Mouse (Mus musculus) liver, embryonic 11.5 days (tissue): Measurements from ENCODE around the gene Nfe2l1. TPM values are rescaled to one million over a fixed set of nuclear protein-coding genes. Genes with fewer than 3 reads are reported as not detected.
"Not testable (repeated sequence)": the region's sequence is repeated elsewhere in the genome, so short reads cannot be mapped to it uniquely, and the experiment has no call there.

Experiments
- ATAC-seq: fragments of 200-750 bp; cut with Nextera tagmentation; replicated peaks from 2 replicates; pipeline ENCODE4 v1.8.0; 2017; ENCODE audit warnings: moderate number of reproducible peaks, mild to moderate bottlenecking, moderate TSS enrichment, moderate library complexity; ENCODE audit not compliant: low FRiP score
- DNase-seq: peaks from one replicate; pipeline ENCODE4 v3.0.0-alpha.2; 2017; ENCODE audit warnings: low spot score
- H3K27ac ChIP-seq: fragments of 300-500 bp; sonication (generic); 2 replicates; pipeline ENCODE4 v1.5.1; 2014; ENCODE audit warnings: mild to moderate bottlenecking, low read depth, low read length, control low read depth
- H3K27me3 ChIP-seq: fragments of 300-500 bp; sonication (generic); replicated peaks from 2 replicates; pipeline ENCODE4 v1.6.1; 2014; ENCODE audit warnings: low read length, mixed read lengths; ENCODE audit not compliant: control insufficient read depth, insufficient read depth
- H3K36me3 ChIP-seq: fragments of 300-500 bp; sonication (generic); 2 replicates; pipeline ENCODE4 v1.6.1; 2014; ENCODE audit warnings: mild to moderate bottlenecking, low read length, moderate library complexity, mixed read lengths; ENCODE audit not compliant: control insufficient read depth, insufficient read depth
- H3K4me1 ChIP-seq: fragments of 300-500 bp; sonication (generic); replicated peaks from 2 replicates; pipeline ENCODE4 v1.6.1; 2014; ENCODE audit warnings: low read length, mixed read lengths; ENCODE audit not compliant: control insufficient read depth, insufficient read depth
- H3K4me2 ChIP-seq: fragments of 300-500 bp; sonication (generic); 2 replicates; pipeline ENCODE4 v1.6.1; 2014; ENCODE audit warnings: mild to moderate bottlenecking, control low read depth, moderate library complexity
- H3K4me3 ChIP-seq: fragments of 300-500 bp; sonication (generic); 2 replicates; pipeline ENCODE4 v1.5.1; 2014; ENCODE audit warnings: low read depth, low read length, control low read depth
- H3K9ac ChIP-seq: fragments of 300-500 bp; sonication (generic); 2 replicates; pipeline ENCODE4 v1.6.1; 2014; ENCODE audit warnings: low read depth, low read length, control low read depth
- H3K9me3 ChIP-seq: fragments of 300-500 bp; sonication (generic); 2 replicates; pipeline ENCODE4 v1.6.1; 2016; ENCODE audit warnings: low read length, inconsistent platforms, mixed read lengths; ENCODE audit not compliant: control insufficient read depth
- WGBS: fragments of 180-500 bp; shearing (Covaris S2); extraction: QIAGEN DNeasy Blood & Tissue Kit; methylation state at CpG from one replicate; pipeline ENCODE4 v1.1.7; 2014; 5-methylcytosine and 5-hydroxymethylcytosine counted together
- polyA plus RNA-seq: library from polyadenylated mRNA; unstranded; fragments of >200 nt; fragmentation: Nextera tagmentation; extraction: Ambion mirVana; gene quantifications from 2 replicates; pipeline ENCODE4 v1.2.1, GENCODE M21; 2014

Nfe2l1 gene
- polyA plus RNA-seq, 1 experiment from 2014 or later: 27.6 TPM

DNA sequence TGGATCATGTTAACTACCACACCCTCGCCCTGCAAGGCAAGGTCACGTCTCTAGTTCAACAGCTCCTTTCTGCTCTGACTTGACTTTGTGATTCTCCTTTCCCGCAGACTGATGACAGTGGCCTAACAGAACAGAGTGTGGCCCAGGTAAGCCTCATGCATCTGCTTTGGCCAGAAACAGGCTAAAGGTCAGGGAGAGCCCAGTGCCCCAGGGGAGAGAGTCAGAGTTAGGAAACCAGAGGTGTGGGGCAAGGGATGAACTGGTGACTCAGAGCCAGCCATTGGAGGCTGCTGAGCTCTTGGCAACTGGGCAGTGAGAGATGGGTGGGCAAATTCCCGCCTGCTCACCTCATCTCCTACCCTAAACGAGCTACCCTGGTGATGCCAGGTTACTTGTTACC lies 27.7 kb upstream of the Nfe2l1 start:
- Histone ChIP-seq H3K27ac (no peak overlapping the region), H3K27me3 (0 out of 2 replicates have a peak, but pooled peaks cover 1% of the 10 kb centered on the region), H3K9ac (no peak overlapping the region), H3K4me2 (no peak overlapping the region), H3K36me3 (no peaks in the 10 kb centered on the region), H3K4me1 (peaks cover 2% of the 10 kb centered on the region), H3K4me3 (no peak overlapping the region), H3K9me3 (no peaks in the 10 kb centered on the region)
- 72% methylated on average over 5 of the region's 5 CpGs for WGBS
- ATAC-seq: no peak
- no peak for DNase-seq

DNA sequence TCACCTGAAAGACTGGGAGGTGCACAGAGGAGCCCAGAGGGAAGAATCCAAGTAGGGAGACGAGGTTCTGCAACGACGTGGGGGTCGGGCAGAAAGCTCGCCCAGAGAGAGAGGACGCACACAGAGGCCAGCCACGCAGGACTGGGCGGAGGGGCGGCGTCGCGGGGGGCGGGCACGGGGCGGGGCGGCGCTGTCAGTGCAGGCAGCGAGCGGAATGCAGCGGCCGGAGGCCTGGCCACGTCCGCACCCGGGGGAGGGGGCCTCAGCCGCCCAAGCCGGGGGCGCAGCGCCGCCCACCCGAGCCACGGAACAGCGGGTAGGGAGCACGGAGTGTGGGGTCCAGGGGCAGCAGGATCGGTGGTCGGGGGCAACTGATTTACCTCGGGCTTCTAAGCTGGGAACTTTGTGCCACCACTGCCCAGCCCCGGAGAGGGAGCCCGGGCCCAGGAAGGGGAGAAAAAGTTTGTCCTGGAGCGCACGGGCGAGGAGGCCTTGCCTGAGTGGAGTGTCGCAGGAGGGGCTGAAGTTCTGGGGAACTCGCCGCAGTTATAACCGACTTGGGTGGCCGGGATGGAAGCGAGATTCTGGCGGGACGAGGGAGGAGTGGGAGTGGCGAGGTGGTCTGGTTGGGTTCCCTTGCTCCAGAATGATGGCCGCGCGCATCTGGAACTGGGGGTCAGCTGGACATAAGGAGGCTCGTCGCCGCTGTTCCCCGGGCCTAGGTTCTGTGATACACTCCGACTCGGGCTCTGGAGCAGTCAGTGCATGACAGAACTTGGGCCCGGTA lies 20.1 kb upstream of the Nfe2l1 start, which contains the start of gene Copz2:
Gene Copz2 (plus strand): TSS at position 190 of the 787 bp plus-strand sequence.
- Histone ChIP-seq H3K4me3 (peak within 1 kb of the TSS; percentile 61), H3K27ac (no peak within 1 kb of the TSS), H3K36me3 (no peaks in the 10 kb centered on the region), H3K4me1 (peaks cover 6% of the 10 kb centered on the region), H3K9me3 (no peaks in the 10 kb centered on the region), H3K9ac (peak within 1 kb of the TSS; percentile 62), H3K27me3 (peaks cover 3% of the 10 kb centered on the region; the same call in 1 of the 2 replicates), H3K4me2 (peak within 1 kb of the TSS; percentile 83)
- WGBS: 2% methylated on average over 56 of the region's 60 CpGs
- peak; percentile 60 for ATAC-seq
- DNase-seq: peak; percentile 78

DNA sequence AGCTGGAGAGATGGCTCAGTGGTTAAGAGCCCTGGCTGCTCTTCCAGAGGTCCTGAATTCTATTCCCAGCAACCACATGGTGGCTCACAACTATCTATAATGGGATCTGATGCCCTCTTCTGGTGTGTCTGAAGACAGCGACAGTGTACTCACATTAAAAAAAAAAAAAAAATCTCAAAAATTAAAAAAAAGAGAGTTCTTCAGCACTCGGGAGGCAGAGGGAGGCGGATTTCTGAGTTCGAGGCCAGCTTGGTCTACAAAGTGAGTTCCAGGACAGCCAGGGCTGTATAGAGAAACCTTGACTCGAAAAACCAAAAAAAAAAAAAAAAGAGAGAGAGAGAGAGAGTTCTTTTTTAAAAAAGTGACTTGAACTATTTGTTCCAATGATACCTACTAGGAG lies 19.4 kb upstream of the Nfe2l1 start:
- not testable (repeated sequence) for ATAC-seq

DNA sequence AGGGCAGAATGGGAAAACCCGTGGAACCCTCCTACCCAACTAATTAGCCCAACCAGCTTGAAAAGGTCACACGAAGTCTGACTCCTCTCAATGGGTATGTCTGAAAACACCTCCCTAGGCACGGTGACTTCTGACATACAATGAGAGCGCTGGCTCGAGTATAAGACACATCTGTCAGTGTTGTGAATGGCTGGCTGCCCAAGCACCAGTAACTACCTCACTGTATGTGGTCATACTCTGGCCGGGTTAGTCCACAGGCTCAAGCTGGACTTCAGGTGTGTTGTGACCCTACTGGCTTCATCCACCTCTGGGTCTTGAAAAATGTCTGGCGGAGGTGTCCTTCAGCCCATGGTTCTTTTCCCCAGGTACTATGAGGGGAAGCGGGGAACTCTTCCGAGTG lies 18.9 kb upstream of the Nfe2l1 start:
- H3K4me2 ChIP-seq: no peak overlapping the region
- DNase-seq (no peak), ATAC-seq (no peak)
- no peaks in the 10 kb centered on the region for H3K9me3 ChIP-seq
- peaks cover 6% of the 10 kb centered on the region for H3K4me1 ChIP-seq
- H3K27me3 ChIP-seq: peaks cover 3% of the 10 kb centered on the region; the same call in 1 of the 2 replicates
- WGBS: 71% methylated on average over 9 of the region's 9 CpGs
- H3K27ac ChIP-seq: no peak overlapping the region
- no peaks in the 10 kb centered on the region for H3K36me3 ChIP-seq
- no peak overlapping the region for H3K9ac ChIP-seq
- no peak overlapping the region for H3K4me3 ChIP-seq

More for the DNA sequence above, 19.4 kb upstream of the Nfe2l1 start:
- H3K4me2 ChIP-seq: peak overlapping the region; percentile 83
- not testable (repeated sequence) for H3K4me1 ChIP-seq, H3K27me3 ChIP-seq, DNase-seq, H3K9me3 ChIP-seq, H3K36me3 ChIP-seq, H3K27ac ChIP-seq, H3K9ac ChIP-seq
- H3K4me3 ChIP-seq: peak overlapping the region; percentile 61
- WGBS: 64% methylated on average over 5 of the region's 5 CpGs

DNA sequence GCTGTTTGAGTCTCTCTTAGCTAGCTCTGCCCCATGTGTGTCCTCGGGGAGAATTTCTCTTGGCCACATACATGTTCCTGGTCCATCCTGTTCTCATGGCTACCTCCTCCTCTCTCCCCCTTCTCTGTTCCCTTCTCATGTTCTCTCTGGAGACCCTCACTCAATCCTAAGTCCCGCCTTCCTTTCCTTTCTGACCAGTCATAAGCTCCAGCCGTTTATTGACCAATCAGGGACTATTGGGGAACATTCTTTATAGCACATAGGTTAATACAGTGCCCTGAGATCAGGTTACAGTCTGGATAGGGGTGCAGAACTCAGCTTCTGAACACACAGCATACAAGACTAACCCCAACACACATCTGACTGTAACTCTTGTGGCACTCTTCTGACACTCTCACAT lies 17.5 kb upstream of the Nfe2l1 start:
- Histone ChIP-seq H3K27ac (no peak overlapping the region), H3K36me3 (no peaks in the 10 kb centered on the region), H3K4me1 (peaks cover 6% of the 10 kb centered on the region), H3K27me3 (peaks cover 3% of the 10 kb centered on the region; the same call in 1 of the 2 replicates), H3K9me3 (no peaks in the 10 kb centered on the region), H3K9ac (no peak overlapping the region), H3K4me2 (no peak overlapping the region), H3K4me3 (no peak overlapping the region)
- no peak for DNase-seq
- WGBS: 45% methylated on average over 3 of the region's 3 CpGs
- ATAC-seq: no peak

DNA sequence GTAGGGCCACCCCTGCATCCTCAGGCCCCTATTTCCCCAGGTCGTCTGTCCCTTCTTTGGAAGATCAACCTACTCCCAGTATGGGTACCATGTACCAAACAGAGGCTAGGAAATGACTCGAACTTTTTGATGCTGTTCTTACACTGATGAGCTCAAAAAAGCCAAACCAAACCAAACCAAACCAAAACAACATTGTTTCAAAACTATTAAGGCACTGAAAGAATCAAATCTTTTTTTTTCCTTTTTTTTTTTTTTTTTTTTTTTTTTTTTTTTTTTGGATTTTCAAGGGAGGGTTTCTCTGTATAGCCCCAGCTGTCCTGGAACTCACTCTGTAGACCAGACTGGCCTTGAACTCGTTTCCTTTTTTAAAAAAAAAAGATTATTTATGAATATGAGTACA lies 13.9 kb upstream of the Nfe2l1 start:
- WGBS: 55% methylated on average over 3 of the region's 3 CpGs

DNA sequence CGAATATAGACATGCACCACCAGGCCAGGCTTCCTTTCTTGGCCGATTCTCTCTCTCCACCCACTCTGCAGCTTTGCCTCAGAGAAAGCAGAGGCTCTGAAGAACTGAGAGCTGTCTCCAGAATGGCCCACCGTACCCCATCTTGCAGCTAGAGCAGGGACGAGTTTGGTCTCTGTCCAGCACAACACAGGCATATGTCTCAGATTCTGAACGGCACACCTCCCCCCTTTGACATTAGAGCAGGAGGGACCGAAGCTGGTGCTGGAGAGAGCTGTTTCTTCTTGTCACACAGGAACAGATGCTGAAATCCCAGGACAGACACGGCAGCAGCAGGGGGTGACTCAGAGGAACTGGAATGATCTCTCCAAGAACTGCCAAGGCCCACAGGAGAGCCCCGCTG lies 10.5 kb upstream of the Nfe2l1 start:
- ATAC-seq: no peak
- no peak overlapping the region for H3K4me2 ChIP-seq
- no peak overlapping the region for H3K27ac ChIP-seq
- H3K36me3 ChIP-seq: no peaks in the 10 kb centered on the region
- no peak overlapping the region for H3K9ac ChIP-seq
- H3K27me3 ChIP-seq: no peaks in the 10 kb centered on the region; the same call in 1 of the 2 replicates
- WGBS: 55% methylated on average over 8 of the region's 8 CpGs
- H3K4me1 ChIP-seq: no peaks in the 10 kb centered on the region
- DNase-seq: no peak
- no peak overlapping the region for H3K4me3 ChIP-seq
- no peaks in the 10 kb centered on the region for H3K9me3 ChIP-seq

More for the DNA sequence above, 13.9 kb upstream of the Nfe2l1 start:
- H3K27ac ChIP-seq: no peak overlapping the region
- no peaks in the 10 kb centered on the region for H3K4me1 ChIP-seq
- no peaks in the 10 kb centered on the region for H3K36me3 ChIP-seq
- no peaks in the 10 kb centered on the region for H3K9me3 ChIP-seq
- no peak for DNase-seq
- no peak for ATAC-seq
- H3K4me2 ChIP-seq: no peak overlapping the region
- no peak overlapping the region for H3K9ac ChIP-seq
- H3K4me3 ChIP-seq: no peak overlapping the region
- no peaks in the 10 kb centered on the region for H3K27me3 ChIP-seq

DNA sequence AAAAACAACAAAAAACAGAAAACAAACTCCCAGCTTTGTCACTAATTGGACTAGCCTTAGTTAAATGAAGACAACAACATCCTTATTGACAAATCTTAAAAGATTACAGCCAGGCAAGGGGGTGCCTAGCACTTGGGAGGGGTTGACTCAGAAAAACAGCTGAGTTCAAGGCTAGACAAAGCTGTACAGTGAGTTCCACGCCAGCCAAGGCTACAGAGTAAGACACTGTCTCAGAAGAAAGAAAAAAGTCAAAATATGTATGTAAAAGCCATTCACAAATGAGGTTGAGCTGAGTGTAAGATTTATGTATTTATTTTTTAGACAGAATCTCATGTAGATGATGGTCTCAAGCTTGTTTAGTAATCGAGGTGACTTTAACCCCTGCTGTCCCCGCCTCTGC lies 10.1 kb upstream of the Nfe2l1 start:
- no peak for DNase-seq
- no peaks in the 10 kb centered on the region for H3K9me3 ChIP-seq
- no peak for ATAC-seq
- 70% methylated on average over 3 of the region's 3 CpGs for whole genome bisulfite sequencing
- H3K4me1 ChIP-seq: no peaks in the 10 kb centered on the region
- no peak overlapping the region for H3K4me3 ChIP-seq
- no peaks in the 10 kb centered on the region for H3K36me3 ChIP-seq
- no peak overlapping the region for H3K4me2 ChIP-seq
- H3K27ac ChIP-seq: no peak overlapping the region
- H3K27me3 ChIP-seq: no peaks in the 10 kb centered on the region; the same call in 1 of the 2 replicates
- H3K9ac ChIP-seq: no peak overlapping the region

DNA sequence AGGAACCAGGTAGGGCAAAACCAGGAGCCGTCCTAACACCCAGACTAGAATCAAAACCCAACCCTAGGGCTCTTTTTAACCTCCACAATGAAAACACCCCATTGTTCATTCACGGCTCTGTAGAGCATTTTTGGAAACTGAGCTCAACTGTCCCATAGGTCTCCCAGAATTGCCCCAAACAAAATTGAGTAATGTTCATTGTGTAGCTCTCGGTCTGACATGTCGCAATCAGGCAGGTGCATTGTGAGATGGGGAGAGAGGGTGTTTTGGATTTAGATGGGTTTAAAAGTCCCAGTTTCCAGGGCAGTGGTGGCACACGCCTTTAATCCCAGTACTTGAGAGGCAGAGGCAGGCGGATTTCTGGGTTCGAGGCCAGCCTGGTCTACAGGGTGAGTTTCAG lies 9.7 kb upstream of the Nfe2l1 start:
- no peak overlapping the region for H3K4me3 ChIP-seq
- 77% methylated on average over 7 of the region's 7 CpGs for WGBS
- no peaks in the 10 kb centered on the region for H3K4me1 ChIP-seq
- no peak overlapping the region for H3K4me2 ChIP-seq
- no peak overlapping the region for H3K9ac ChIP-seq
- H3K9me3 ChIP-seq: no peaks in the 10 kb centered on the region
- no peaks in the 10 kb centered on the region for H3K36me3 ChIP-seq
- no peak overlapping the region for H3K27ac ChIP-seq
- no peak for ATAC-seq
- no peaks in the 10 kb centered on the region; the same call in 1 of the 2 replicates for H3K27me3 ChIP-seq
- no peak for DNase-seq
